Mouse (Mus musculus) brown adipose tissue, adult 24 weeks (tissue): ENCODE results near the gene Cd81. TPM values are rescaled to one million over a fixed set of nuclear protein-coding genes. Genes with fewer than 3 reads are reported as not detected.

Experiments
- polyA plus RNA-seq: library from polyadenylated mRNA; stranded (reverse); fragments of >200 nt; gene quantifications from 2 replicates; pipeline ENCODE4 v1.2.4, GENCODE M21; 2012; ENCODE audit not compliant: missing spikeins, insufficient read depth, insufficient read length

Cd81 gene
- polyA plus RNA-seq, 1 experiment: 289 TPM

Other genes with a start within 250 kb of the Cd81 start
- not detected in 2 replicates for gene Th, start 121.6 kb upstream of the Cd81 start, polyA plus RNA-seq
- gene Ascl2, start 83.5 kb upstream of the Cd81 start, polyA plus RNA-seq: not detected in 2 replicates
- gene Tspan32, start 47.7 kb upstream of the Cd81 start, polyA plus RNA-seq: 0.83 and 1.3 TPM in 2 replicates
- gene Tssc4, start 16.5 kb downstream of the Cd81 start, polyA plus RNA-seq: 6.7 and 13.2 TPM in 2 replicates
- not detected in 2 replicates for gene Trpm5, start 41.9 kb downstream of the Cd81 start, polyA plus RNA-seq
- 0.36 and 1.0 TPM in 2 replicates for gene Kcnq1, start 53.6 kb downstream of the Cd81 start, polyA plus RNA-seq